Mouse (Mus musculus) kidney, adult 2 months (tissue): ENCODE measurements around the gene Rapgef2. TPM values are rescaled to one million over a fixed set of nuclear protein-coding genes. Genes with fewer than 3 reads are reported as not detected.
"Not testable (repeated sequence)": the region's sequence is repeated elsewhere in the genome, so short reads cannot be mapped to it uniquely, and the experiment has no call there.

Experiments
- DNase-seq: peaks from one replicate; pipeline ENCODE4 v3.0.0; 2021
- H3K27ac ChIP-seq: fragments of 200-500 bp; 2 replicates; pipeline ENCODE4 v1.5.1; 2012; ENCODE audit warnings: low read depth, low read length, control low read depth, inconsistent platforms; ENCODE audit not compliant: insufficient read depth
- H3K27me3 ChIP-seq: fragments of 200-500 bp; replicated peaks from 2 replicates; pipeline ENCODE4 v1.6.1; 2012; ENCODE audit warnings: mild to moderate bottlenecking, moderate library complexity, low read length, inconsistent platforms; ENCODE audit not compliant: control insufficient read depth, insufficient read depth
- H3K36me3 ChIP-seq: fragments of 200-500 bp; 2 replicates; pipeline ENCODE4 v1.6.1; 2012; ENCODE audit warnings: mild to moderate bottlenecking, moderate library complexity, low read length, inconsistent platforms; ENCODE audit not compliant: control insufficient read depth, insufficient read depth
- H3K4me1 ChIP-seq: fragments of 200-500 bp; 2 replicates; pipeline ENCODE4 v1.6.1; 2011; ENCODE audit warnings: low read length; ENCODE audit not compliant: control insufficient read depth, insufficient read depth
- H3K4me3 ChIP-seq: fragments of 200-500 bp; 2 replicates; pipeline ENCODE4 v1.5.1; 2011; ENCODE audit warnings: mild to moderate bottlenecking, low read depth, low read length, control low read depth; ENCODE audit not compliant: insufficient read depth
- CTCF ChIP-seq: fragments of 200-500 bp; conservative IDR thresholded peaks from 2 replicates; pipeline ENCODE4 v1.5.1; 2011; ENCODE audit warnings: low read depth, mild to moderate bottlenecking, control low read depth, low read length, moderate library complexity, mixed read lengths; ENCODE audit not compliant: insufficient read depth, insufficient read length
- POLR2A ChIP-seq: fragments of 200-500 bp; IDR thresholded peaks from one replicate; pipeline ENCODE4 v1.6.1; 2011; ENCODE audit warnings: low read depth, low read length, control low read depth
- WGBS: fragments of 180-500 bp; shearing (Covaris S2); methylation state at CpG from one replicate; pipeline ENCODE4 v1.1.7; 2018; 5-methylcytosine and 5-hydroxymethylcytosine counted together
- polyA plus RNA-seq: library from polyadenylated mRNA; depleted of rRNA; stranded (reverse); fragments of >200 nt; gene quantifications from 2 replicates; pipeline ENCODE4 v1.2.3, GENCODE M21; 2012

The Rapgef2 gene
- polyA plus RNA-seq, 1 experiment, result 7.6 TPM

- no peaks in the 10 kb centered on the region for H3K27me3 ChIP-seq
- H3K36me3 ChIP-seq, result peaks cover 1% of the 10 kb centered on the region
- H3K27ac ChIP-seq, result no peak overlapping the region
- 89% methylated on average over 13 of the region's 13 CpGs for WGBS
- TF ChIP-seq POLR2A (no peak), CTCF (no peak)
- H3K4me1 ChIP-seq, result no peaks in the 10 kb centered on the region
- no peak overlapping the region for H3K4me3 ChIP-seq
- DNase-seq, result no peak
Measured at GRCm38 (mm10) chr3:79073541-79074244, 212.6 kb downstream of the Rapgef2 start.

GRCm38 (mm10) chr3:79071561-79071960, 214.8 kb downstream of the Rapgef2 start:
- 36% methylated on average over 6 of the region's 7 CpGs for WGBS
- H3K4me3 ChIP-seq, result no peak overlapping the region
- H3K36me3 ChIP-seq, result peaks cover 2% of the 10 kb centered on the region
- no peak for TF ChIP-seq CTCF
- TF ChIP-seq POLR2A, result no peak
- no peaks in the 10 kb centered on the region for H3K27me3 ChIP-seq
- no peaks in the 10 kb centered on the region for H3K4me1 ChIP-seq
- DNase-seq, result peak; percentile 23
- 0 out of 2 replicates have a peak overlapping the region, but pooled peaks have one; percentile 52 for H3K27ac ChIP-seq

GRCm38 (mm10) chr3:79069891-79070290, 216.4 kb downstream of the Rapgef2 start:
- DNase-seq, result no peak
- no peaks in the 10 kb centered on the region for H3K4me1 ChIP-seq
- H3K4me3 ChIP-seq, result no peak overlapping the region
- 87% methylated on average over 10 of the region's 10 CpGs for WGBS
- peaks cover 2% of the 10 kb centered on the region for H3K36me3 ChIP-seq
- no peak overlapping the region for H3K27ac ChIP-seq
- TF ChIP-seq CTCF (no peak), POLR2A (no peak)
- H3K27me3 ChIP-seq, result no peaks in the 10 kb centered on the region

GRCm38 (mm10) chr3:79068976-79069375, 217.3 kb downstream of the Rapgef2 start:
- Histone ChIP-seq H3K36me3 (peaks cover 2% of the 10 kb centered on the region; the same call in 1 of the 2 replicates), H3K4me3 (no peak overlapping the region), H3K27me3 (no peaks in the 10 kb centered on the region), H3K27ac (no peak overlapping the region), H3K4me1 (no peaks in the 10 kb centered on the region)
- TF ChIP-seq CTCF (no peak), POLR2A (no peak)
- no peak for DNase-seq
- WGBS, result 92% methylated on average over 11 of the region's 11 CpGs

- 94% methylated on average over 28 of the region's 28 CpGs for WGBS
- no peak for DNase-seq
- TF ChIP-seq POLR2A (no peak), CTCF (no peak)
- no peak overlapping the region for H3K4me3 ChIP-seq
- no peaks in the 10 kb centered on the region for H3K27me3 ChIP-seq
- H3K4me1 ChIP-seq, result no peaks in the 10 kb centered on the region
- H3K36me3 ChIP-seq, result peaks cover 1% of the 10 kb centered on the region; the same call in 1 of the 2 replicates
- no peak overlapping the region for H3K27ac ChIP-seq
Measured at GRCm38 (mm10) chr3:79066455-79067055, 219.8 kb downstream of the Rapgef2 start.

GRCm38 (mm10) chr3:79064096-79064495, 222.2 kb downstream of the Rapgef2 start:
- Histone ChIP-seq H3K4me1 (no peaks in the 10 kb centered on the region), H3K4me3 (no peak overlapping the region), H3K36me3 (peaks cover 1% of the 10 kb centered on the region), H3K27me3 (no peaks in the 10 kb centered on the region), H3K27ac (no peak overlapping the region)
- DNase-seq, result no peak
- TF ChIP-seq CTCF (no peak), POLR2A (no peak)
- WGBS, result 87% methylated on average over 10 of the region's 10 CpGs

GRCm38 (mm10) chr3:79061426-79061825, 224.9 kb downstream of the Rapgef2 start:
- Histone ChIP-seq H3K36me3 (no peaks in the 10 kb centered on the region; the same call in none of the 2 replicates), H3K27me3 (no peaks in the 10 kb centered on the region), H3K4me1 (no peaks in the 10 kb centered on the region), H3K27ac (no peak overlapping the region), H3K4me3 (no peak overlapping the region)
- TF ChIP-seq CTCF (no peak), POLR2A (no peak)
- WGBS, result 95% methylated on average over 6 of the region's 6 CpGs
- DNase-seq, result no peak

GRCm38 (mm10) chr3:79058491-79058890, 227.8 kb downstream of the Rapgef2 start:
- DNase-seq, H3K27me3 ChIP-seq, H3K27ac ChIP-seq, H3K4me1 ChIP-seq, H3K36me3 ChIP-seq, H3K4me3 ChIP-seq: not testable (repeated sequence)
- WGBS, result 97% methylated on average over 2 of the region's 2 CpGs
